Mouse (Mus musculus) lung, embryonic 16.5 days (tissue): ENCODE data around the gene Calhm3. TPM values are rescaled to one million over a fixed set of nuclear protein-coding genes. Genes with fewer than 3 reads are reported as not detected.
A peak's percentile ranks its signal among the peaks of the same experiment; 100 is the strongest.
"Not testable (repeated sequence)": the region's sequence is repeated elsewhere in the genome, so short reads cannot be mapped to it uniquely, and the experiment has no call there.

Experiments used
- ATAC-seq: fragments of 200-750 bp; cut with Nextera tagmentation; 2 replicates; pipeline ENCODE4 v1.8.0; 2017; ENCODE audit warnings: low read depth, mild to moderate bottlenecking, moderate library complexity
- H3K27ac ChIP-seq: fragments of 300-500 bp; sonication (generic); 2 replicates; pipeline ENCODE4 v1.5.1; 2014; ENCODE audit warnings: mild to moderate bottlenecking, control low read depth, low read length
- H3K27me3 ChIP-seq: fragments of 300-500 bp; sonication (generic); 2 replicates; pipeline ENCODE4 v1.6.1; 2014; ENCODE audit warnings: low read depth, low read length, mixed read lengths; ENCODE audit not compliant: control insufficient read depth, insufficient read depth
- H3K36me3 ChIP-seq: fragments of 300-500 bp; sonication (generic); 2 replicates; pipeline ENCODE4 v1.6.1; 2014; ENCODE audit warnings: low read length; ENCODE audit not compliant: control insufficient read depth, insufficient read depth
- H3K4me1 ChIP-seq: fragments of 300-500 bp; sonication (generic); replicated peaks from 2 replicates; pipeline ENCODE4 v1.6.1; 2014; ENCODE audit warnings: low read length, mixed read lengths; ENCODE audit not compliant: control insufficient read depth, insufficient read depth
- H3K4me2 ChIP-seq: fragments of 300-500 bp; sonication (generic); 2 replicates; pipeline ENCODE4 v1.6.1; 2014; ENCODE audit warnings: low read depth, low read length, control low read depth
- H3K4me3 ChIP-seq: fragments of 300-500 bp; sonication (generic); 2 replicates; pipeline ENCODE4 v1.5.1; 2014; ENCODE audit warnings: mild to moderate bottlenecking, low read length, control low read depth
- H3K9ac ChIP-seq: fragments of 300-500 bp; sonication (generic); 2 replicates; pipeline ENCODE4 v1.6.1; 2014; ENCODE audit warnings: low read length, control low read depth
- H3K9me3 ChIP-seq: fragments of 300-500 bp; sonication (generic); 2 replicates; pipeline ENCODE4 v1.6.1; 2016; ENCODE audit warnings: low read length; ENCODE audit not compliant: control insufficient read depth
- WGBS: fragments of 180-500 bp; shearing (Covaris S2); extraction: QIAGEN DNeasy Blood & Tissue Kit; methylation state at CpG from one replicate; pipeline ENCODE4 v1.1.7; 2014; 5-methylcytosine and 5-hydroxymethylcytosine counted together
- polyA plus RNA-seq: library from polyadenylated mRNA; unstranded; fragments of >200 nt; fragmentation: Nextera tagmentation; extraction: Ambion mirVana; gene quantifications from 2 replicates; pipeline ENCODE4 v1.2.1, GENCODE M21; 2015

Calhm3 gene
- polyA plus RNA-seq, 1 experiment from 2014 or later, result not detected

DNA sequence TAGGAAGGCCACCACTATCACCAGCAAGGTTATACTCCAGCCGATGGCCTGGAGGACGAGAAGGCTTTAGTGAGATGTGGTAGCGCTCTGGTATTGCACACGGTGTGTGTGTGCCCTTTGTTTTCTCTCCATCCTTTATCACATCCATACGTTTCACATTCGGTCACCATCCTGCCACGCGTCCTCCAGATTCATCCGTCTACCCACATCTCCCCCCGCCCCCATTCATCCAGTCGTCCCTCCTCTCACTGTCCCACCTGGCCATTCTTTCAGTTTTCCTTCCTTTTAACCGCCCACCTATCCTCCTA lies 5.5 kb downstream of the Calhm3 start:
- H3K4me3 ChIP-seq, result no peak overlapping the region
- H3K9ac ChIP-seq, result no peak overlapping the region
- H3K27me3 ChIP-seq, result peaks cover 4% of the 10 kb centered on the region; the same call in 1 of the 2 replicates
- no peaks in the 10 kb centered on the region; the same call in 1 of the 2 replicates for H3K4me1 ChIP-seq
- H3K27ac ChIP-seq, result no peak overlapping the region
- H3K9me3 ChIP-seq, result no peaks in the 10 kb centered on the region
- H3K4me2 ChIP-seq, result peak overlapping the region; percentile 43; the same call in 1 of the 2 replicates
- H3K36me3 ChIP-seq, result no peaks in the 10 kb centered on the region
- 59% methylated on average over 12 of the region's 12 CpGs for WGBS
- ATAC-seq, result no peak

DNA sequence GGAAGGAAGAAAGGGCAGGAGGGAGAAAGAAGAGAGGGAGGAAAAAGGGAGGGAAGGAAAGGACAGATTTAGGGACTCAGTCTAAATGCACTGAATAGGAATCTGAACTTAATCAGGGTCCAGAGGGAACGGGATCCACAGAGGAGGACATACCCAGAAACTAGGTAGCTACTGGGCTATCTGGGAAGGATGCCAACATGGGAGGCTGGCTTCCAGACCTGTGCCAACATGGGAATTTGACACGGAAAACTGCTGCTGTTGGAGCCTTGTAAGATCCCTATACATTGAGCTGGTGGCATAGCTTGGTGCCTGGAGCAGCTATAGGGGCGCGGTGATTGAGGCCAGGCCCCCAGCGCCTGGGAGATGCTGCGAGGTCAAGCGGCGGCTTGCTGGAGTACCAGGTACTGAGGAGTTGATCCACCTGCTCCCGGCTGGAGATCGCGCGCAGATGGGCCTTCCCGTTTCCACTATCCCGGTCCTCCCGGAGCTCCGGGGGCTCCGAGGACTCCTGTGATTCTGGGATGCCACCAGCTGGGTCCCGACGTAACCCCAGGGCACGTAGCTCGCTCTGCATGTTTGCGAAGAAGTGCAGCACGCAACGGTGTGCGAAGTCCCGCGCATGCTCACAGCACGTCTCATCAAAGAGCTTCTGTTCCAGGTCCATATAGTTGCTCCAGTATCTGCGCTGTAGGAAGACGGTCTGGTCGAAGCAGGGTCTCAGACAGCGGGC lies 6.1 kb downstream of the Calhm3 start:
- Histone ChIP-seq H3K4me1 (no peaks in the 10 kb centered on the region; the same call in 1 of the 2 replicates), H3K36me3 (no peaks in the 10 kb centered on the region), H3K4me3 (peak overlapping the region; percentile 27), H3K27ac (no peak overlapping the region), H3K9me3 (no peaks in the 10 kb centered on the region), H3K4me2 (peak overlapping the region; percentile 43), H3K9ac (no peak overlapping the region), H3K27me3 (peaks cover 4% of the 10 kb centered on the region; the same call in 1 of the 2 replicates)
- 21% methylated on average over 32 of the region's 32 CpGs for WGBS
- ATAC-seq, result no peak

GRCm38 (mm10) chr19:47149854-47150253 lies 7.7 kb downstream of the Calhm3 start:
- Histone ChIP-seq H3K4me2 (no peak overlapping the region), H3K27ac (no peak overlapping the region), H3K4me3 (no peak overlapping the region), H3K9me3 (no peaks in the 10 kb centered on the region), H3K27me3 (peaks cover 4% of the 10 kb centered on the region; the same call in 1 of the 2 replicates), H3K4me1 (no peaks in the 10 kb centered on the region; the same call in 1 of the 2 replicates), H3K36me3 (no peaks in the 10 kb centered on the region), H3K9ac (no peak overlapping the region)
- WGBS, result 24% methylated on average over 4 of the region's 4 CpGs
- no peak for ATAC-seq

GRCm38 (mm10) chr19:47148267-47148847 lies 9.2 kb downstream of the Calhm3 start:
- Histone ChIP-seq H3K9ac (no peak overlapping the region), H3K4me2 (no peak overlapping the region), H3K27ac (no peak overlapping the region), H3K27me3 (peaks cover 4% of the 10 kb centered on the region; the same call in 1 of the 2 replicates), H3K36me3 (no peaks in the 10 kb centered on the region), H3K4me3 (no peak overlapping the region), H3K4me1 (no peaks in the 10 kb centered on the region; the same call in 1 of the 2 replicates), H3K9me3 (no peaks in the 10 kb centered on the region)
- 64% methylated on average over 5 of the region's 5 CpGs for WGBS
- ATAC-seq, result no peak

DNA sequence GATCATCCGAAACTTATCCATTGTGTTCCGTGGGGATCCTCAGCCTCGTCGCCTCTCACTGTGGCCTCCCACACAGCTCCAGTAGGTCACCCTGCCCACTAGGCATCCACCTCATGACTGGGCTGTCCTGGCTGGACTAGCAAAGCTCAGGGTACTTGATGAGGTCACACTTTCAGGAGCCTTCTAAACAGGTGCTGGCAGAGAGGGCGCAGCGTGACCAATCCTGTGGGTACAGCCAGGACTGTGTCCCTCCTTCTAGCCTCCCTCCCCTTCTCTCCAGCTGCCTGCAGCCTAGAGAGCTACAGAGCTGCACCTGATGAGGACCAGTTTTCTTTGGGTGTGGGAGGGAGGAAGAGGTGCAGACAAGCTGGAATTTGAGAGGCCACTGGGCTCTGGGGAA lies 13.4 kb downstream of the Calhm3 start, which contains the start of gene Calhm1:
Calhm1 (minus strand) TSS at position 101 of the 400 bp plus-strand sequence.
- 90% methylated on average over 6 of the region's 6 CpGs for WGBS
- Histone ChIP-seq H3K36me3 (no peaks in the 10 kb centered on the region), H3K27me3 (no peaks in the 10 kb centered on the region), H3K27ac (no peak within 1 kb of the TSS), H3K9ac (no peak within 1 kb of the TSS), H3K4me3 (no peak within 1 kb of the TSS), H3K9me3 (no peaks in the 10 kb centered on the region), H3K4me1 (no peaks in the 10 kb centered on the region), H3K4me2 (no peak within 1 kb of the TSS)
- no peak for ATAC-seq

GRCm38 (mm10) chr19:47142438-47142837 lies 15.1 kb downstream of the Calhm3 start:
- no peaks in the 10 kb centered on the region for H3K9me3 ChIP-seq
- peaks cover 8% of the 10 kb centered on the region; the same call in 1 of the 2 replicates for H3K4me1 ChIP-seq
- no peak overlapping the region for H3K4me2 ChIP-seq
- WGBS, result 65% methylated on average over 6 of the region's 6 CpGs
- no peaks in the 10 kb centered on the region for H3K27me3 ChIP-seq
- no peak overlapping the region for H3K9ac ChIP-seq
- H3K27ac ChIP-seq, result no peak overlapping the region
- no peak for ATAC-seq
- H3K36me3 ChIP-seq, result no peaks in the 10 kb centered on the region
- no peak overlapping the region for H3K4me3 ChIP-seq

DNA sequence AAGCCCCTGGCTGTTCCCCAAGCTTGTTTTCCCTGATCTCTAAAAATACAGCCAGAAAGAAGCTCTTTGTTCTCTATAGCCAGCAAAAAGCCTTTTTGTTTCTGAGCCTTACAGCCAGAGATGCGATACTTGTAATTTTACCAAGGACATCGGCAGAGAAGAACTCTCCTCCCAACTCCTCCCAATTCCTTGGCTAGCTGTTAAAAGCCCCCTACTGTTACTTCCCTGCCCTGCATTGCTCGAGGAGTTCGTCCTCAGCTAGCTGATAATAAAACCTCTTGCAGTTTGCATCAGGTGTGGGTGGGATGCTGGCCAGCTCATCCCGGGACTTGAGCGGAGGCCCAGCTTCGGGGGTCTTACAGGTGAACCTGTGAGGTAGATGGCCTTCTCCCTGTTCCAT lies 18.0 kb downstream of the Calhm3 start:
- not testable (repeated sequence) for H3K27ac ChIP-seq, H3K27me3 ChIP-seq, H3K4me2 ChIP-seq, H3K36me3 ChIP-seq, H3K4me3 ChIP-seq, H3K9me3 ChIP-seq, ATAC-seq, H3K9ac ChIP-seq
- WGBS, result 27% methylated on average over 7 of the region's 7 CpGs
- H3K4me1 ChIP-seq, result peaks cover 17% of the 10 kb centered on the region

DNA sequence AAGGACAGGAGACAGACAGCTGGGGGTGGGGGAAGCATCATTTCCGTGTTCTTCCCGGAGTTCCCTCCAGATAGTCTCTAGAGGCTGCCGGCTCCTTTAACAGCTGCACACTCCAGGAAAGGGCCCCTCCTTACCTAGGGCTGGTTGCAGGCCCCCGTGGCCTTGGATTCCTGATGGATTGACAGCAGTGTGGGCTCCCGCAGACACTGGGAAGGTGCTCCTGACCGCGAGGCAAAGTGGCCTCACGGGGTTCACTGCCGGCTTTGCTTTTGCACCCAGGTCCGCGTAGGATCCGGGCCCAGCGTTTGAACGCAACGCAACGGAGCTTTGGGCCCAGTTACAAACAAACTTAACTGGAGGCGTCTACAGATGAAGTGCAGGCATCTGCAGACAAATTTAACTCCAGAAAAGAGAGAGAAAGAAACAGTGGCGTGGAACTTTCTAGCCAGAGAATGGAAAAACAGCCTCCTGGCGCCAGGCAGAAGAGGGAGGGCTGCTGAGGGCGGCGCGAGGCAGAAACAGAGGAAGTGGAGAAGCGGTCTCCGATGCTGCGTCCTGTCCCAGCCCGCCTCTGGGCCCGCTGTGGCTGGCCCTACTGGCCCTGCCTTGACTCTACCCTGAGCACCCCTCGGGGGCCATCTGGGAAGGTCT lies 19.7 kb downstream of the Calhm3 start, which contains the start of gene Calhm2:
Calhm2 (minus strand) TSS at position 524 of the 651 bp plus-strand sequence.
- H3K27ac ChIP-seq, result peak within 1 kb of the TSS; percentile 94
- WGBS, result 4% methylated on average over 28 of the region's 28 CpGs

DNA sequence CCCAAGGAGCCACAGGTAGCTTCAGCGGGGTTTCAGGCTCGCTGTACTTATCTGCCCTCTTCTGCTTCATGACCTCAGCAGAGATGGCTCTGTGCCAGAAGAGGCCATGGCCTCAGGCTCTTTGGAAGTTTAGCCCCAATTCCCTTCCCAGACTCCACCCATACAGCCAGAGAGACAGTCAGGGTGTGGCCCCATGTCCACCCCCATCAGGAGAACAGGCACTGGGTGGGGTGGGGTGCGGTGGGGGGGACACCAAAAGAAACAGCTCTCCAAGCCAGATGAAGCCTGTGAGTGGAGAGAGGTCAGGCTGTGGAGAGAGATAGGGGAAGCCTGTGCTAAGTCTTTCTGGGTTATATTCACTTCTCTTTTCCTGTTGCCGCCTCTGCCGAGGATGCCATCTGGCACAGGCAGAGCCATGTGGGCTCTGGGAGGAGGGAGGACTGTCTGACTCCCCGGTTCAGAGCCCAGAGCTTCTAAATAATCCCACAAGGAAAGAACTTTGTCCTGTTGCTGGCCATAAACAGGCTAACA lies 20.4 kb downstream of the Calhm3 start:
- peaks cover 9% of the 10 kb centered on the region; the same call in 1 of the 2 replicates for H3K36me3 ChIP-seq
- 29% methylated on average over 6 of the region's 6 CpGs for WGBS
- H3K9me3 ChIP-seq, result no peaks in the 10 kb centered on the region
- ATAC-seq, result peak; percentile 39; the same call in 1 of the 2 replicates
- peak overlapping the region; percentile 94 for H3K27ac ChIP-seq
- H3K9ac ChIP-seq, result peak overlapping the region; percentile 80
- H3K4me2 ChIP-seq, result peak overlapping the region; percentile 79
- H3K4me3 ChIP-seq, result peak overlapping the region; percentile 62
- no peaks in the 10 kb centered on the region for H3K27me3 ChIP-seq
- H3K4me1 ChIP-seq, result peaks cover 17% of the 10 kb centered on the region

More for the DNA sequence above, 19.7 kb downstream of the Calhm3 start, which contains the start of gene Calhm2:
- peak within 1 kb of the TSS; percentile 80 for H3K9ac ChIP-seq
- peak within 1 kb of the TSS; percentile 62 for H3K4me3 ChIP-seq
- H3K9me3 ChIP-seq, result no peaks in the 10 kb centered on the region
- no peaks in the 10 kb centered on the region for H3K27me3 ChIP-seq
- peak within 1 kb of the TSS; percentile 79 for H3K4me2 ChIP-seq
- peaks cover 17% of the 10 kb centered on the region for H3K4me1 ChIP-seq
- H3K36me3 ChIP-seq, result peaks cover 8% of the 10 kb centered on the region; the same call in 1 of the 2 replicates
- peak; percentile 89 for ATAC-seq
